Mouse (Mus musculus) stomach, postnatal 0 days (tissue): ENCODE measurements at regions not wholly inside any gene's neighbourhood (a gene's known extent, or its start where the extent isn't known, plus 50 kb on each side); places are given as distances from the start of the nearest gene placed in this dataset.
"Not testable (repeated sequence)": the region's sequence is repeated elsewhere in the genome, so short reads cannot be mapped to it uniquely, and the experiment has no call there.

Experiments used
- ATAC-seq: fragments of 200-750 bp; cut with Nextera tagmentation; 2 replicates; pipeline ENCODE4 v1.8.0; 2017; ENCODE audit not compliant: low FRiP score, low TSS enrichment
- DNase-seq: peaks from one replicate; pipeline ENCODE4 v3.0.0-alpha.2; 2016; ENCODE audit warnings: low spot score
- H3K27ac ChIP-seq: fragments of 300-500 bp; sonication (generic); replicated peaks from 2 replicates; pipeline ENCODE4 v1.5.1; 2014; ENCODE audit warnings: mild to moderate bottlenecking, control low read depth
- H3K27me3 ChIP-seq: fragments of 300-500 bp; sonication (generic); 2 replicates; pipeline ENCODE4 v1.6.1; 2014; ENCODE audit warnings: low read length; ENCODE audit not compliant: control insufficient read depth, insufficient read depth
- H3K36me3 ChIP-seq: fragments of 300-500 bp; sonication (generic); 2 replicates; pipeline ENCODE4 v1.6.1; 2014; ENCODE audit warnings: low read length, mixed read lengths; ENCODE audit not compliant: control insufficient read depth, insufficient read depth
- H3K4me1 ChIP-seq: fragments of 300-500 bp; sonication (generic); replicated peaks from 2 replicates; pipeline ENCODE4 v1.6.1; 2014; ENCODE audit warnings: antibody characterized with exemption; ENCODE audit not compliant: control insufficient read depth, insufficient read depth
- H3K4me2 ChIP-seq: fragments of 300-500 bp; sonication (generic); replicated peaks from 2 replicates; pipeline ENCODE4 v1.6.1; 2014; ENCODE audit warnings: low read depth, mild to moderate bottlenecking, control low read depth, moderate library complexity
- H3K4me3 ChIP-seq: fragments of 300-500 bp; sonication (generic); 2 replicates; pipeline ENCODE4 v1.5.1; 2014; ENCODE audit warnings: low read depth, low read length, control low read depth
- H3K9ac ChIP-seq: fragments of 300-500 bp; sonication (generic); 2 replicates; pipeline ENCODE4 v1.6.1; 2014; ENCODE audit warnings: mild to moderate bottlenecking, low read length, control low read depth, mixed read lengths
- H3K9me3 ChIP-seq: fragments of 300-500 bp; sonication (generic); 2 replicates; pipeline ENCODE4 v1.6.1; 2016; ENCODE audit warnings: low read length; ENCODE audit not compliant: control insufficient read depth
- CTCF ChIP-seq: IDR thresholded peaks from 2 replicates; pipeline ENCODE4 v1.5.1; 2016; ENCODE audit warnings: antibody characterized with exemption, low read depth, mild to moderate bottlenecking, moderate library complexity
- EP300 ChIP-seq: optimal IDR thresholded peaks from 2 replicates; pipeline ENCODE3; 2016; ENCODE audit warnings: antibody characterized with exemption
- WGBS: fragments of 180-500 bp; shearing (Covaris S2); extraction: QIAGEN DNeasy Blood & Tissue Kit; methylation state at CpG from one replicate; pipeline ENCODE4 v1.1.7; 2014; 5-methylcytosine and 5-hydroxymethylcytosine counted together

GRCm38 (mm10) chr16:51002876-51003275 is 411.9 kb upstream of the Ccdc54 start:
- Histone ChIP-seq H3K9me3 (no peaks in the 10 kb centered on the region), H3K4me1 (no peaks in the 10 kb centered on the region), H3K27ac (no peak overlapping the region), H3K27me3 (no peaks in the 10 kb centered on the region), H3K9ac (no peak overlapping the region), H3K4me2 (no peak overlapping the region), H3K36me3 (no peaks in the 10 kb centered on the region), H3K4me3 (no peak overlapping the region)
- TF ChIP-seq EP300 = no peak
- TF ChIP-seq CTCF = no peak
- DNase-seq = no peak
- ATAC-seq = no peak

GRCm38 (mm10) chr16:50964395-50964794 is 373.4 kb upstream of the Ccdc54 start:
- DNase-seq = no peak
- Histone ChIP-seq H3K4me2 (no peak overlapping the region), H3K27me3 (no peaks in the 10 kb centered on the region), H3K9me3 (no peaks in the 10 kb centered on the region), H3K4me3 (no peak overlapping the region), H3K9ac (no peak overlapping the region), H3K36me3 (no peaks in the 10 kb centered on the region), H3K4me1 (no peaks in the 10 kb centered on the region), H3K27ac (no peak overlapping the region)
- 75% methylated on average over 2 of the region's 2 CpGs for WGBS
- TF ChIP-seq CTCF = no peak
- no peak for TF ChIP-seq EP300
- no peak for ATAC-seq

- H3K9me3 ChIP-seq = no peaks in the 10 kb centered on the region
- no peak for TF ChIP-seq EP300
- DNase-seq (no peak), ATAC-seq (no peak)
- no peak overlapping the region for H3K4me2 ChIP-seq
- H3K27me3 ChIP-seq = no peaks in the 10 kb centered on the region
- 79% methylated on average over 4 of the region's 4 CpGs for WGBS
- no peak overlapping the region for H3K4me3 ChIP-seq
- H3K4me1 ChIP-seq = no peaks in the 10 kb centered on the region
- H3K27ac ChIP-seq = no peak overlapping the region
- no peaks in the 10 kb centered on the region for H3K36me3 ChIP-seq
- H3K9ac ChIP-seq = no peak overlapping the region
These were observed 353.1 kb upstream of the Ccdc54 start for GRCm38 (mm10) chr16:50944091-50944490.

GRCm38 (mm10) chr16:50943581-50943980 is 352.6 kb upstream of the Ccdc54 start:
- not testable (repeated sequence) for H3K4me3 ChIP-seq, H3K27me3 ChIP-seq, H3K27ac ChIP-seq, H3K36me3 ChIP-seq, H3K4me2 ChIP-seq, ATAC-seq, H3K9ac ChIP-seq, DNase-seq, H3K4me1 ChIP-seq, H3K9me3 ChIP-seq
- WGBS = 70% methylated on average over 6 of the region's 6 CpGs

GRCm38 (mm10) chr16:50942291-50942690 is 351.3 kb upstream of the Ccdc54 start:
- Histone ChIP-seq H3K36me3 (no peaks in the 10 kb centered on the region), H3K9ac (no peak overlapping the region), H3K9me3 (no peaks in the 10 kb centered on the region), H3K4me3 (no peak overlapping the region), H3K27me3 (no peaks in the 10 kb centered on the region), H3K4me1 (no peaks in the 10 kb centered on the region), H3K27ac (no peak overlapping the region), H3K4me2 (no peak overlapping the region)
- ATAC-seq = no peak
- DNase-seq = no peak
- no peak for TF ChIP-seq CTCF
- no peak for TF ChIP-seq EP300

GRCm38 (mm10) chr16:50939316-50939715 is 348.4 kb upstream of the Ccdc54 start:
- H3K4me3 ChIP-seq = no peak overlapping the region
- no peak for ATAC-seq
- no peak overlapping the region for H3K27ac ChIP-seq
- H3K27me3 ChIP-seq = no peaks in the 10 kb centered on the region
- no peak for DNase-seq
- H3K4me2 ChIP-seq = no peak overlapping the region
- no peaks in the 10 kb centered on the region for H3K9me3 ChIP-seq
- no peak overlapping the region for H3K9ac ChIP-seq
- H3K36me3 ChIP-seq = no peaks in the 10 kb centered on the region
- TF ChIP-seq CTCF (peak; percentile 49), EP300 (no peak)
- 35% methylated on average over 6 of the region's 6 CpGs for WGBS
- H3K4me1 ChIP-seq = no peaks in the 10 kb centered on the region

GRCm38 (mm10) chr16:50907732-50908131 is 316.8 kb upstream of the Ccdc54 start:
- Histone ChIP-seq H3K36me3 (no peaks in the 10 kb centered on the region), H3K27ac (no peak overlapping the region), H3K4me1 (no peaks in the 10 kb centered on the region), H3K9me3 (no peaks in the 10 kb centered on the region), H3K27me3 (no peaks in the 10 kb centered on the region), H3K4me3 (no peak overlapping the region), H3K4me2 (no peak overlapping the region), H3K9ac (no peak overlapping the region)
- DNase-seq = no peak
- no peak for ATAC-seq
- WGBS = 46% methylated on average over 2 of the region's 2 CpGs
- TF ChIP-seq EP300 (no peak), CTCF (no peak)
